Mouse (Mus musculus): ENCODE results near the gene Copz2. TPM values are rescaled to one million over a fixed set of nuclear protein-coding genes. Genes with fewer than 3 reads are reported as not detected.

The Copz2 gene
- total and polyA plus RNA-seq, 3 experiments: 0.52 to 9.0 (median 3.1) TPM

GRCm38 (mm10) chr11:96813920-96814319, 35.8 kb upstream of the Copz2 start:
- Histone ChIP-seq H3K4me3 (ENCODE audit: low read depth, low read length) (no peak overlapping the region), H3K9me3 (replicated peaks) (no peaks in the 10 kb centered on the region), H3K36me3 (replicated peaks) (peaks cover 96% of the 10 kb centered on the region), H3K4me1 (ENCODE audit: insufficient read depth, low read depth, low read length) (peaks cover 6% of the 10 kb centered on the region; the same call in 1 of the 2 replicates), H3K27me3 (ENCODE audit: insufficient read depth, low read length) (no peaks in the 10 kb centered on the region)
- no peak for ATAC-seq (ENCODE audit: extremely low read depth, insufficient number of reproducible peaks, low FRiP score, poor library complexity, severe bottlenecking)
- TF ChIP-seq GATA1 (IDR thresholded peaks at IDR 0.05; ENCODE audit: borderline replicate concordance, low read length): no peak
- TF ChIP-seq TAL1 (conservative IDR thresholded peaks at IDR 0.05; ENCODE audit: low read depth, low read length): no peak
- no peak for TF ChIP-seq POLR2AphosphoS5 (IDR thresholded peaks at IDR 0.05; ENCODE audit: insufficient replicate concordance, low read depth, low read length)
- TF ChIP-seq GATA2 (IDR thresholded peaks at IDR 0.05; ENCODE audit: borderline replicate concordance, low read depth, low read length): no peak
- no peak for TF ChIP-seq CTCF (IDR thresholded peaks at IDR 0.05; ENCODE audit: low read depth, low read length)
- no peak for DNase-seq (ENCODE audit: low spot score)

GRCm38 (mm10) chr11:96814443-96814842, 35.2 kb upstream of the Copz2 start:
- DNase-seq (ENCODE audit: low spot score): no peak
- H3K36me3 ChIP-seq (replicated peaks): peaks cover 96% of the 10 kb centered on the region
- TF ChIP-seq GATA1 (IDR thresholded peaks at IDR 0.05; ENCODE audit: borderline replicate concordance, low read length) (no peak), POLR2AphosphoS5 (IDR thresholded peaks at IDR 0.05; ENCODE audit: insufficient replicate concordance, low read depth, low read length) (no peak)

GRCm38 (mm10) chr11:96815895-96816294, 33.8 kb upstream of the Copz2 start:
- ATAC-seq (ENCODE audit: extremely low read depth, insufficient number of reproducible peaks, low FRiP score, poor library complexity, severe bottlenecking): no peak
- Histone ChIP-seq H3K4me1 (ENCODE audit: insufficient read depth, low read depth, low read length) (peaks cover 11% of the 10 kb centered on the region; the same call in 1 of the 2 replicates), H3K36me3 (replicated peaks) (peaks cover 97% of the 10 kb centered on the region), H3K9me3 (replicated peaks) (no peaks in the 10 kb centered on the region), H3K27me3 (ENCODE audit: insufficient read depth, low read length) (no peaks in the 10 kb centered on the region), H3K4me3 (ENCODE audit: low read depth, low read length) (no peak overlapping the region)
- DNase-seq (ENCODE audit: low spot score): no peak
- no peak for TF ChIP-seq CTCF (IDR thresholded peaks at IDR 0.05; ENCODE audit: low read depth, low read length)
- no peak for TF ChIP-seq TAL1 (conservative IDR thresholded peaks at IDR 0.05; ENCODE audit: low read depth, low read length)
- no peak for TF ChIP-seq GATA2 (IDR thresholded peaks at IDR 0.05; ENCODE audit: borderline replicate concordance, low read depth, low read length)
- no peak for TF ChIP-seq GATA1 (IDR thresholded peaks at IDR 0.05; ENCODE audit: borderline replicate concordance, low read length)
- TF ChIP-seq POLR2AphosphoS5 (IDR thresholded peaks at IDR 0.05; ENCODE audit: insufficient replicate concordance, low read depth, low read length): no peak

More at GRCm38 (mm10) chr11:96814443-96814842, 35.2 kb upstream of the Copz2 start:
- H3K4me1 ChIP-seq (ENCODE audit: insufficient read depth, low read depth, low read length): peaks cover 9% of the 10 kb centered on the region; the same call in 1 of the 2 replicates
- no peaks in the 10 kb centered on the region for H3K27me3 ChIP-seq (ENCODE audit: insufficient read depth, low read length)
- ATAC-seq (ENCODE audit: extremely low read depth, insufficient number of reproducible peaks, low FRiP score, poor library complexity, severe bottlenecking): no peak
- no peak overlapping the region for H3K4me3 ChIP-seq (ENCODE audit: low read depth, low read length)
- H3K9me3 ChIP-seq (replicated peaks): no peaks in the 10 kb centered on the region

- DNase-seq (ENCODE audit: low spot score) (no peak), ATAC-seq (ENCODE audit: extremely low read depth, insufficient number of reproducible peaks, low FRiP score, poor library complexity, severe bottlenecking) (no peak)
- no peaks in the 10 kb centered on the region for H3K27me3 ChIP-seq (ENCODE audit: insufficient read depth, low read length)
- TF ChIP-seq CTCF (IDR thresholded peaks at IDR 0.05; ENCODE audit: low read depth, low read length): no peak
- no peak for TF ChIP-seq GATA2 (IDR thresholded peaks at IDR 0.05; ENCODE audit: borderline replicate concordance, low read depth, low read length)
- TF ChIP-seq GATA1 (IDR thresholded peaks at IDR 0.05; ENCODE audit: borderline replicate concordance, low read length): no peak
- no peak for TF ChIP-seq POLR2AphosphoS5 (IDR thresholded peaks at IDR 0.05; ENCODE audit: insufficient replicate concordance, low read depth, low read length)
- no peak for TF ChIP-seq TAL1 (conservative IDR thresholded peaks at IDR 0.05; ENCODE audit: low read depth, low read length)
- peaks cover 97% of the 10 kb centered on the region for H3K36me3 ChIP-seq (replicated peaks)
- no peak overlapping the region for H3K4me3 ChIP-seq (ENCODE audit: low read depth, low read length)
- H3K9me3 ChIP-seq (replicated peaks): no peaks in the 10 kb centered on the region
- H3K4me1 ChIP-seq (ENCODE audit: insufficient read depth, low read depth, low read length): peaks cover 11% of the 10 kb centered on the region; the same call in 1 of the 2 replicates
Observed at GRCm38 (mm10) chr11:96816494-96816893, 33.2 kb upstream of the Copz2 start.

- TF ChIP-seq GATA2 (IDR thresholded peaks at IDR 0.05; ENCODE audit: borderline replicate concordance, low read depth, low read length): no peak
- TF ChIP-seq POLR2AphosphoS5 (IDR thresholded peaks at IDR 0.05; ENCODE audit: insufficient replicate concordance, low read depth, low read length): no peak
- TF ChIP-seq GATA1 (IDR thresholded peaks at IDR 0.05; ENCODE audit: borderline replicate concordance, low read length): no peak
- TF ChIP-seq TAL1 (conservative IDR thresholded peaks at IDR 0.05; ENCODE audit: low read depth, low read length): no peak
- TF ChIP-seq CTCF (IDR thresholded peaks at IDR 0.05; ENCODE audit: low read depth, low read length): no peak
- Histone ChIP-seq H3K4me1 (ENCODE audit: insufficient read depth, low read depth, low read length) (peaks cover 16% of the 10 kb centered on the region), H3K27me3 (ENCODE audit: insufficient read depth, low read length) (no peaks in the 10 kb centered on the region), H3K9me3 (replicated peaks) (no peaks in the 10 kb centered on the region), H3K36me3 (replicated peaks) (peaks cover 97% of the 10 kb centered on the region), H3K4me3 (ENCODE audit: low read depth, low read length) (no peak overlapping the region)
- no peak for DNase-seq (ENCODE audit: low spot score)
- no peak for ATAC-seq (ENCODE audit: extremely low read depth, insufficient number of reproducible peaks, low FRiP score, poor library complexity, severe bottlenecking)
Observed at GRCm38 (mm10) chr11:96816979-96817378, 32.7 kb upstream of the Copz2 start.

GRCm38 (mm10) chr11:96818128-96818710, 31.5 kb upstream of the Copz2 start:
- Histone ChIP-seq H3K9me3 (replicated peaks) (no peaks in the 10 kb centered on the region), H3K27me3 (ENCODE audit: insufficient read depth, low read length) (no peaks in the 10 kb centered on the region), H3K4me1 (ENCODE audit: insufficient read depth, low read depth, low read length) (peaks cover 28% of the 10 kb centered on the region), H3K36me3 (replicated peaks) (peaks cover 98% of the 10 kb centered on the region), H3K4me3 (ENCODE audit: low read depth, low read length) (no peak overlapping the region)
- DNase-seq (ENCODE audit: low spot score) (no peak), ATAC-seq (ENCODE audit: extremely low read depth, insufficient number of reproducible peaks, low FRiP score, poor library complexity, severe bottlenecking) (no peak)
- TF ChIP-seq POLR2AphosphoS5 (IDR thresholded peaks at IDR 0.05; ENCODE audit: insufficient replicate concordance, low read depth, low read length): no peak
- TF ChIP-seq TAL1 (conservative IDR thresholded peaks at IDR 0.05; ENCODE audit: low read depth, low read length): no peak
- no peak for TF ChIP-seq GATA2 (IDR thresholded peaks at IDR 0.05; ENCODE audit: borderline replicate concordance, low read depth, low read length)
- TF ChIP-seq CTCF (IDR thresholded peaks at IDR 0.05; ENCODE audit: low read depth, low read length): no peak
- TF ChIP-seq GATA1 (IDR thresholded peaks at IDR 0.05; ENCODE audit: borderline replicate concordance, low read length): no peak
